ENCODE assay signal across 20 mouse cellular contexts in the genomic region with DNA sequence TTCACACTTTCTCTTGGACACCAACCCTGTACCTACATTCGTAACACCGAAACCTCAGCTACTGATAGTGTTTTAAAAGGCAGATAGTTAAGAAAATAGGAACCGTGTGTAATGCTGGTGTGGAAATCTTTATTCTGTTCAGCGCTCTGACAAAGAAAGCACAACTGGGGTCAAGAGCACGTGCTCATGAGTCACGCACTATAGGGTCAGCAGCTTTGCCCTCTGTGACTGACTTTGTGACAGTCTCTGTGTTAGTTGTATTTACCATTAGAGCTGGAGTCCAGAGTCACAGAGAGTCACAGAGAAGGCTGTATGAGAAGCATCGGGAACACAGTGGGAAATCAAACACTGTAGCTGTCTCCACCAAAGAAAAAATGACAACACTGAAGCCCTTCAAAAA. TPM values are rescaled to one million over a fixed set of nuclear protein-coding genes. Genes with fewer than 3 reads are reported as not detected.
"Had no signal": no experiment of that assay in that cellular context is flagged by ENCODE, and none has a peak within 500 bp of the region (broad histone marks: within the 10 kb centered on the region; RNA-seq: fewer than 3 reads in every experiment).

No protein-coding gene starts in this region.

- H3K4me3 ChIP-seq: left cerebral cortex, adult 2 months; liver, embryonic 15.5 days had no signal

- H3K9ac ChIP-seq: liver, embryonic 15.5 days; lung, embryonic 14.5 days had no signal

- H3K4me2 ChIP-seq: liver, embryonic 15.5 days; lung, embryonic 14.5 days; midbrain, embryonic 11.5 days had no signal

- H3K27ac ChIP-seq: left cerebral cortex, adult 2 months; liver, embryonic 15.5 days; stomach, postnatal 0 days had no signal

- DNase-seq: kidney, adult 2 months; kidney, postnatal 10 days; kidney, postnatal 36 days; layer of hippocampus, postnatal 36 days; midbrain, embryonic 14.5 days; thymus, adult 2 months; thymus, postnatal 14 days; thymus, postnatal 4 days had no signal

- H3K36me3 ChIP-seq: liver, embryonic 15.5 days had no signal

- H3K9me3 ChIP-seq: liver, embryonic 15.5 days had no signal

RNA-seq across cellular contexts. Expression of a gene that starts 27.5 kb away (rescaled TPM):
- total RNA-seq: layer of hippocampus, adult 8-10 months; layer of hippocampus, postnatal 10 days; left cerebral cortex, adult 2 months; left cerebral cortex, postnatal 36 days; liver, adult 2 months had no signal
- polyA plus RNA-seq: kidney, adult 2 months; kidney, embryonic 14.5 days; liver, adult 2 months; midbrain, embryonic 11.5 days; midbrain, embryonic 14.5 days; neural tube, embryonic 14.5 days; small intestine, adult 2 months had no signal
